In the genomic region with DNA sequence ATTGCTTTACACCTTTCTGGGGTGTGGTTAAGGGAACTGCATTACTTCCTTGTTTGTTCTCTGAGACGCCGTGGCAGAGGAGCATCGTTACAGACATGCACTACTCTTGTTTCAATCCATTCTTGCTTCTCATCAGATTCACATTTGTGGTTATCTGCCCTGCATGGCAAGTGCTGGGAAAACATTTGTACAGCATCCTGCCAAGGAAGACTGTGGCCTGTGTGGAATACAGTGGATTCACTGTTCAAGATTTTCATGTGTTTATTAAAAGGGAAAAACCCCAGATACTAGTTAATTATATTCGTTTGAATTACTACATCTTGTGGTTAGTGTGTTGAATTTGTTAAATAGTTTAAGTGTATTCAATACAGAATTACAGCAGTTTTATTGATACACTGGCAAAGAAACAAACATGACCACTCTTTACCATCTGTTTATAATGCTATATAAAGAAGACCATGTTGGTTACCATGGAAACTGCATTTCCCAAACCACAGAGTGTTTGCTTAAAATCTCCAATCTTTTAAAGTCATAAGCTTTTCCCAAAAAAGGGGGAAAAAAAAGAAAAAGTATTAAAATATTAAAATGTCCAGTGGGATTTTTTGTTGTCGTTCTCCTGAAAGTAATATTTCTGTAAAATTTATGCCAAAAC, we compare ENCODE assay signal across 19 mouse cellular contexts. TPM values are rescaled to one million over a fixed set of nuclear protein-coding genes. Genes with fewer than 3 reads are reported as not detected.
A peak's percentile ranks its signal among the peaks of the same experiment; 100 is the strongest.
DNase-seq lines count a peak whose midpoint lies in the region; ATAC-seq and TF ChIP-seq lines count a peak whose summit lies in the region.
"Had no signal": no experiment of that assay in that cellular context is flagged by ENCODE, and none has a peak within 500 bp of the region (broad histone marks: within the 10 kb centered on the region; RNA-seq: fewer than 3 reads in every experiment).

No protein-coding gene starts in this region.

- H3K4me1 ChIP-seq in embryonic facial prominence, embryonic 13.5 days = peaks cover 11% of the 10 kb centered on the region
- peaks cover 26% of the 10 kb centered on the region for H3K4me1 ChIP-seq in embryonic facial prominence, embryonic 10.5 days
- H3K4me1 ChIP-seq in hindbrain, postnatal 0 days (ENCODE audit: insufficient read depth, low read length) = 0 out of 2 replicates have a peak, but pooled peaks cover 8% of the 10 kb centered on the region
- H3K4me1 ChIP-seq in hindbrain, embryonic 14.5 days (replicated peaks; ENCODE audit: control insufficient read depth, insufficient read depth, low read length) = peaks cover 3% of the 10 kb centered on the region; the same call in 1 of the 2 replicates
- peaks cover 25% of the 10 kb centered on the region; the same call in 1 of the 2 replicates for H3K4me1 ChIP-seq in limb, embryonic 13.5 days

- peak overlapping the region; percentile 29; the same call in 1 of the 2 replicates for H3K27ac ChIP-seq in embryonic facial prominence, embryonic 13.5 days
- H3K27ac ChIP-seq in embryonic facial prominence, embryonic 10.5 days (replicated peaks) = no peak overlapping the region
- H3K27ac ChIP-seq in hindbrain, postnatal 0 days = 0 out of 2 replicates have a peak overlapping the region, but pooled peaks have one; percentile 27
- no peak overlapping the region for H3K27ac ChIP-seq in hindbrain, embryonic 14.5 days
- peak overlapping the region; percentile 7; the same call in 1 of the 2 replicates for H3K27ac ChIP-seq in limb, embryonic 13.5 days
- H3K27ac ChIP-seq: embryonic facial prominence, embryonic 12.5 days had no signal

- H3K4me3 ChIP-seq in embryonic facial prominence, embryonic 13.5 days = no peak overlapping the region
- no peak overlapping the region for H3K4me3 ChIP-seq in embryonic facial prominence, embryonic 10.5 days
- H3K4me3 ChIP-seq in hindbrain, postnatal 0 days (ENCODE audit: low read length) = no peak overlapping the region
- no peak overlapping the region for H3K4me3 ChIP-seq in hindbrain, embryonic 14.5 days (replicated peaks; ENCODE audit: low read length)
- no peak overlapping the region for H3K4me3 ChIP-seq in limb, embryonic 13.5 days
- H3K4me3 ChIP-seq: embryonic facial prominence, embryonic 12.5 days; myocyte had no signal

- 34% methylated on average over 5 of the region's 5 CpGs for WGBS in embryonic facial prominence, embryonic 13.5 days
- 87% methylated on average over 5 of the region's 5 CpGs for WGBS in embryonic facial prominence, embryonic 10.5 days
- WGBS in hindbrain, postnatal 0 days = 57% methylated on average over 5 of the region's 5 CpGs
- WGBS in hindbrain, embryonic 14.5 days = 68% methylated on average over 5 of the region's 5 CpGs
- WGBS in limb, embryonic 13.5 days = 53% methylated on average over 5 of the region's 5 CpGs

- no peak for TF ChIP-seq CTCF in hindbrain, postnatal 0 days (IDR thresholded peaks at IDR 0.05; ENCODE audit: low read depth)

- no peak overlapping the region for H3K9ac ChIP-seq in embryonic facial prominence, embryonic 13.5 days
- H3K9ac ChIP-seq in hindbrain, postnatal 0 days (replicated peaks; ENCODE audit: low read length) = no peak overlapping the region
- H3K9ac ChIP-seq in hindbrain, embryonic 14.5 days = no peak overlapping the region
- no peak overlapping the region for H3K9ac ChIP-seq in limb, embryonic 13.5 days
- H3K9ac ChIP-seq: embryonic facial prominence, embryonic 12.5 days; lung, embryonic 14.5 days had no signal

- H3K27me3 ChIP-seq in embryonic facial prominence, embryonic 13.5 days = no peaks in the 10 kb centered on the region
- H3K27me3 ChIP-seq in embryonic facial prominence, embryonic 10.5 days (replicated peaks; ENCODE audit: low read depth, poor library complexity, severe bottlenecking) = no peaks in the 10 kb centered on the region
- H3K27me3 ChIP-seq in hindbrain, postnatal 0 days (ENCODE audit: insufficient read depth, low read length) = no peaks in the 10 kb centered on the region
- no peaks in the 10 kb centered on the region for H3K27me3 ChIP-seq in hindbrain, embryonic 14.5 days (ENCODE audit: control insufficient read depth, insufficient read depth, low read length)
- H3K27me3 ChIP-seq in limb, embryonic 13.5 days = no peaks in the 10 kb centered on the region
- H3K27me3 ChIP-seq: CH12.LX; embryonic facial prominence, embryonic 12.5 days had no signal

- peak; percentile 64; the same call in 1 of the 2 replicates for ATAC-seq in embryonic facial prominence, embryonic 13.5 days (ENCODE audit: insufficient number of reproducible peaks, insufficient read depth, low FRiP score, low TSS enrichment, low read depth)
- ATAC-seq in hindbrain, postnatal 0 days = 0 out of 2 replicates have a peak, but pooled peaks have one; percentile 55
- ATAC-seq in hindbrain, embryonic 14.5 days (ENCODE audit: low FRiP score) = no peak
- peak; percentile 32; the same call in 1 of the 2 replicates for ATAC-seq in limb, embryonic 13.5 days (ENCODE audit: low FRiP score, low read depth)
- ATAC-seq: activated CD4-positive, CD25-positive, alpha-beta regulatory T cell, adult 4 months had no signal

- no peak for DNase-seq in embryonic facial prominence, embryonic 10.5 days (ENCODE audit: low spot score)
- DNase-seq in hindbrain, postnatal 0 days (ENCODE audit: low spot score) = peak; percentile 41
- DNase-seq in hindbrain, embryonic 14.5 days (ENCODE audit: low spot score) = no peak
- peak; percentile 89 for DNase-seq in Muller cell, postnatal 12 days (ENCODE audit: inconsistent ontology term)
- no peak for DNase-seq in urinary bladder, postnatal 36 days (ENCODE audit: low spot score in 2 of 2)
- no peak for DNase-seq in cerebellum, adult 9-11 months
- DNase-seq: adrenal gland, postnatal 36 days; cerebellum, postnatal 25 days; kidney, adult 18-20 months; kidney, postnatal 36 days; lung, embryonic 14.5 days; thymus, postnatal 4 days had no signal

- H3K9me3 ChIP-seq in embryonic facial prominence, embryonic 13.5 days = no peaks in the 10 kb centered on the region
- H3K9me3 ChIP-seq in embryonic facial prominence, embryonic 10.5 days = no peaks in the 10 kb centered on the region
- H3K9me3 ChIP-seq in hindbrain, postnatal 0 days (ENCODE audit: low read length) = no peaks in the 10 kb centered on the region
- no peaks in the 10 kb centered on the region for H3K9me3 ChIP-seq in hindbrain, embryonic 14.5 days (ENCODE audit: control insufficient read depth, low read length)
- H3K9me3 ChIP-seq in limb, embryonic 13.5 days = no peaks in the 10 kb centered on the region
- H3K9me3 ChIP-seq: embryonic facial prominence, embryonic 12.5 days had no signal

- H3K36me3 ChIP-seq in embryonic facial prominence, embryonic 13.5 days = no peaks in the 10 kb centered on the region
- no peaks in the 10 kb centered on the region for H3K36me3 ChIP-seq in embryonic facial prominence, embryonic 10.5 days (replicated peaks)
- H3K36me3 ChIP-seq in hindbrain, postnatal 0 days (ENCODE audit: insufficient read depth, low read length) = no peaks in the 10 kb centered on the region
- H3K36me3 ChIP-seq in hindbrain, embryonic 14.5 days (replicated peaks; ENCODE audit: control insufficient read depth, insufficient read depth) = no peaks in the 10 kb centered on the region
- no peaks in the 10 kb centered on the region for H3K36me3 ChIP-seq in limb, embryonic 13.5 days
- H3K36me3 ChIP-seq: embryonic facial prominence, embryonic 12.5 days had no signal

- no peak overlapping the region for H3K4me2 ChIP-seq in embryonic facial prominence, embryonic 13.5 days
- no peak overlapping the region for H3K4me2 ChIP-seq in hindbrain, postnatal 0 days (ENCODE audit: low read depth, low read length)
- H3K4me2 ChIP-seq in hindbrain, embryonic 14.5 days (replicated peaks) = no peak overlapping the region
- H3K4me2 ChIP-seq in limb, embryonic 13.5 days (replicated peaks) = no peak overlapping the region
- H3K4me2 ChIP-seq: embryonic facial prominence, embryonic 12.5 days; liver, embryonic 11.5 days; lung, embryonic 14.5 days had no signal

RNA-seq across cellular contexts. Expression of gene Pdss2, which starts 58.5 kb away (rescaled TPM):
- 13.0 and 14.7 TPM in 2 replicates for polyA plus RNA-seq in embryonic facial prominence, embryonic 13.5 days (2015; fragmentation: Nextera tagmentation; extraction: Ambion mirVana)
- 15.5 and 15.9 TPM in 2 replicates for polyA plus RNA-seq in embryonic facial prominence, embryonic 10.5 days (2016; fragmentation: Nextera tagmentation; extraction: Ambion mirVana)
- 18.3 and 20.9 TPM in 2 replicates for total RNA-seq in hindbrain, postnatal 0 days (2014; rRNA removed)
- polyA plus RNA-seq in hindbrain, postnatal 0 days (2015; fragmentation: Nextera tagmentation; extraction: Ambion mirVana) = 17.4 and 17.5 TPM in 2 replicates
- 15.0 and 16.9 TPM in 2 replicates for polyA plus RNA-seq in hindbrain, embryonic 14.5 days (2014; fragmentation: Nextera tagmentation; extraction: Ambion mirVana)
- 10.7 and 12.7 TPM in 2 replicates for polyA plus RNA-seq in limb, embryonic 13.5 days (2015; fragmentation: Nextera tagmentation; extraction: Ambion mirVana)

Comparison
In these comparisons a context has a peak if more than half of its experiments do, and no peak if none do; other contexts are left out.
1. H3K27ac ChIP-seq: peak in embryonic facial prominence, embryonic 13.5 days (single experiment), hindbrain, postnatal 0 days (single experiment) and limb, embryonic 13.5 days (single experiment); none in embryonic facial prominence, embryonic 10.5 days (single experiment) and hindbrain, embryonic 14.5 days (single experiment).
2. DNase-seq: peak in hindbrain, postnatal 0 days (single experiment) and Muller cell, postnatal 12 days (single experiment); none in embryonic facial prominence, embryonic 10.5 days (single experiment), hindbrain, embryonic 14.5 days (single experiment), urinary bladder, postnatal 36 days (0 of 2) and cerebellum, adult 9-11 months (single experiment).